Mouse (Mus musculus): ENCODE measurements around the gene Cyp2c65.
"Not testable (repeated sequence)": the region's sequence is repeated elsewhere in the genome, so short reads cannot be mapped to it uniquely, and the experiment has no call there.

The Cyp2c65 gene

DNA sequence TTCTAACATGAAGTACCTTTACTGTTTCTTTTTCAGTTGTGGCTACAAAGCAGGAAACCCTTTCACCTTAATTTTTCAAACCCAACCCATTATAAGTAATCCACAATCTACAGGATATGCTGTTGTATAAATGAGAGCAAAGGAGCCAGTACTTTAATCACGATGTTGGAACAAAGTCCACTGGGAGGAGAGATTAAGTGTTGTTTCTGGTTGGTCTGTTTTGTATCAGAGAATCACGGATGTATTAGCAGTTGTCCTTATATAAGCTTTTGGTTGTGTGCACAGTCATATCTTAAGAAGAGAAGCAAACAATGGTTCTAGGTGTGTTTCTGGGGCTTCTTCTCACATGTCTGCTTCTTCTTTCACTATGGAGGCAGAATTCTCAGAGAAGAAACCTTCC is at the start of gene Cyp2c65:
Gene Cyp2c65, plus strand, starts transcription at position 297 of the 400 bp plus-strand sequence.
- no peak for DNase-seq

DNA sequence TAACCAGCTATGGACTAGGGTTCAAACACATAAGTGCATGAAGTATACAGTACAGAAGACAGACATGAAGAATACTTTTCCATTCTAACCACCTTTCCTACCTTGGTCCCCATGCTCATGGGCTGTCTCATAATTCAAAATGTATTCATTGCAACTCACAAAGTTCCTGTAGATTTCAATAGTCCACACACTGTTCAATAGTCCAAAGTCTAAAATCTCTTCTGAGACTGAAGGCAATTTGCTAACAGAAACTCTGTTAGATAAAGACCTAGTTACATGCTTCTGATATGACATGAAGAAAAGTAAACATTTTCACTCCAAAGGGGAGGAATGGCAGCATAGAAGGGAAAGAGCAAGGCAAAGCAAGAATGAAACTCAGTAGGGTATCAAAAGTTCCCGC is 2.9 kb upstream of the Cyp2c65 start:
- no peak for DNase-seq

DNA sequence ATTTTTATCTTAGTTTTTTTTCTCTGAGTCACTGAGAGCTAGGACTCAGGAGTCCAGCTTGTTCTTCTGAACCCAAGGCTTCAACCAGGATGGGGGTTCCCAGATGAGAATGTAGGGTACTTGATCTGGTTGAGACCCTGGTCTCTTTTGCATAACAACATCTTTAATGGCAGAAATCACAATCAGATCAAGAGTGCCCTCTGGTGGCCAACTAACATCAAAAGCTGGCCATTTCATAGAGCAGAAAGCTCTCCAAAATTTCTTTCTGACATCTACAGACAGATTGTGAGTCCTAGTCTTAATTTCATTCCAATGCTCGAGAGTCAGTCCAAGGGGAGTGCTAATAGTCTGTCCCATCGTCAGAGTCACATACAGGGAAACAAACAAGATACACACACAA is 38.0 kb downstream of the Cyp2c65 start:
- DNase-seq = not testable (repeated sequence)

DNA sequence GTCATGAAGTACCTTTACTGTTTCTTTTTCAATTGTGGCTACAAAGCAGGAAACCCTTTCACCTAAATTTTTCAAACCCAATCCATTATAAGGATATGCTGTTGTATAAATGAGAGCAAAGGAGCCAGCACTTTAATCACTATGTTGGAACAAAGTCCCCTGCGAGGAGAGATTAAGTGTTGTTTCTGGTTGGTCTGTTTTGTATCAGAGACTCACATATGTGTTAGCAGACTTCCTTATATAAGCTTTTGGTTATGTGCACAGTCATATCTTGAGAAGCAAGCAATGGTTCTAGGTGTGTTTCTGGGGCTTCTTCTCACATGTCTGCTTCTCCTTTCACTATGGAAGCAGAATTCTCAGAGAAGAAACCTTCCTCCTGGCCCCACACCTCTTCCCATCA is 52.8 kb downstream of the Cyp2c65 start, which contains the start of gene Cyp2c66:
Gene Cyp2c66, plus strand, starts transcription at position 255 of the 400 bp plus-strand sequence.
- DNase-seq = no peak
